Mouse (Mus musculus) testis, postnatal 14 days (tissue): ENCODE data around the gene Dsp.
A peak's percentile ranks its signal among the peaks of the same experiment; 100 is the strongest.

ENCODE experiments used
- DNase-seq: peaks from one replicate; pipeline ENCODE4 v3.0.0; 2021; ENCODE audit warnings: low spot score

Gene Dsp

GRCm38 (mm10) chr13:38151069-38151588 lies at the start of gene Dsp:
TSS of gene Dsp (plus strand) at chr13:38151294.
- peak; percentile 17 for DNase-seq

- DNase-seq = no peak
These were observed 47.7 kb upstream of the Dsp start for GRCm38 (mm10) chr13:38103406-38103805.

GRCm38 (mm10) chr13:38104501-38104900 lies 46.6 kb upstream of the Dsp start:
- no peak for DNase-seq

GRCm38 (mm10) chr13:38109081-38109480 lies 42.0 kb upstream of the Dsp start:
- DNase-seq = no peak

GRCm38 (mm10) chr13:38122321-38122720 lies 28.8 kb upstream of the Dsp start:
- DNase-seq = no peak

GRCm38 (mm10) chr13:38123666-38124065 lies 27.4 kb upstream of the Dsp start:
- DNase-seq = no peak

GRCm38 (mm10) chr13:38127683-38128082 lies 23.4 kb upstream of the Dsp start:
- DNase-seq = no peak

- no peak for DNase-seq
These were observed 22.8 kb upstream of the Dsp start for GRCm38 (mm10) chr13:38128246-38128645.

- no peak for DNase-seq
These were observed 21.6 kb upstream of the Dsp start for GRCm38 (mm10) chr13:38129492-38129891.

GRCm38 (mm10) chr13:38130116-38130515 lies 21.0 kb upstream of the Dsp start:
- no peak for DNase-seq

- no peak for DNase-seq
These were observed 18.0 kb upstream of the Dsp start for GRCm38 (mm10) chr13:38133016-38133528.

- no peak for DNase-seq
These were observed 10.6 kb upstream of the Dsp start for GRCm38 (mm10) chr13:38140521-38140920.

- DNase-seq = peak; percentile 7
These were observed 6.0 kb upstream of the Dsp start for GRCm38 (mm10) chr13:38144962-38145713.

GRCm38 (mm10) chr13:38148348-38148747 lies 2.7 kb upstream of the Dsp start:
- DNase-seq = no peak

- DNase-seq = no peak
These were observed 756 bp downstream of the Dsp start for GRCm38 (mm10) chr13:38151671-38152428.

- no peak for DNase-seq
These were observed 1.4 kb downstream of the Dsp start for GRCm38 (mm10) chr13:38152429-38153035.

- no peak for DNase-seq
These were observed 4.4 kb downstream of the Dsp start for GRCm38 (mm10) chr13:38155523-38155922.

GRCm38 (mm10) chr13:38157635-38158034 lies 6.5 kb downstream of the Dsp start:
- DNase-seq = no peak

GRCm38 (mm10) chr13:38162002-38162401 lies 10.9 kb downstream of the Dsp start:
- DNase-seq = no peak

GRCm38 (mm10) chr13:38162668-38163067 lies 11.6 kb downstream of the Dsp start:
- peak; percentile 38 for DNase-seq

GRCm38 (mm10) chr13:38164932-38165331 lies 13.8 kb downstream of the Dsp start:
- DNase-seq = peak; percentile 16

- no peak for DNase-seq
These were observed 16.0 kb downstream of the Dsp start for GRCm38 (mm10) chr13:38167056-38167455.
